Mouse (Mus musculus) megakaryocyte, embryonic 14.5 days (primary cell): ENCODE results near the gene Tagln.

Experiments used
- FLI1 ChIP-seq: IDR thresholded peaks from 2 replicates; pipeline ENCODE4 v1.6.1; 2012; ENCODE audit warnings: low read length, inconsistent platforms, mixed read lengths
- GATA1 ChIP-seq: IDR thresholded peaks from 3 replicates; pipeline ENCODE4 v1.6.1; 2012; ENCODE audit warnings: mixed read lengths, low read length, inconsistent platforms, borderline replicate concordance

DNA sequence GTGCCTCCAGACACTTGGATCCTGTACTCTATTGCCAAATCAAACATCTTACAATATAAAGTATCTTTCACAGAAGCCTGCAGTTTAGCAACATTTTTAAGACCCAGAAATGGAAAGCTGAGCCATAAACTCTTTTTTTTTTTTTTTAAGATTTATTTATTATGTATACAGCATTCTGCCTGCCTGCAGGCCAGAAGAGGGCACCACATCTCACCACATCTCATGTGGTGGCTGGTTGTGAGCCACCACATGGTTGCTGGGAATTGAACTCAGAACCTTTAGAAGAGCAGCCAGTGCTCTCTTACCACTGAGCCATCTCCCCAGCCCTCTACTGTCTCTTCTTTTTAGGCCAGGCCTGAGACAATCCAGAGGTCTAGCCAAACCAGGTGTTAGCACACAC is 45.5 kb upstream of the Tagln start:
- no peak for TF ChIP-seq FLI1
- no peak for TF ChIP-seq GATA1
